Mouse (Mus musculus) cortical plate, adult 2 months (tissue): Measurements from ENCODE around the gene Man1c1.

Experiments
- CTCF ChIP-seq: fragments of 200-500 bp; IDR thresholded peaks from 2 replicates; pipeline ENCODE4 v1.5.1; 2011; ENCODE audit warnings: mild to moderate bottlenecking, control low read depth, low read length; ENCODE audit not compliant: insufficient read depth; ENCODE audit errors: extremely low read depth
- POLR2A ChIP-seq: fragments of 200-500 bp; IDR thresholded peaks from 2 replicates; pipeline ENCODE4 v1.6.1; 2011; ENCODE audit warnings: mild to moderate bottlenecking, low read length, control low read depth; ENCODE audit not compliant: insufficient read depth; ENCODE audit errors: extremely low read depth

GRCm38 (mm10) chr4:134515614-134516013 lies 188.5 kb downstream of the Man1c1 start:
- TF ChIP-seq CTCF (no peak), POLR2A (no peak)
